Mouse (Mus musculus) C2C12 (cell line): ENCODE measurements around the gene Shisal2a.

Experiments
- CEBPB ChIP-seq: IDR thresholded peaks from one replicate; pipeline ENCODE4 v1.6.1; 2011; ENCODE audit warnings: low read depth, mild to moderate bottlenecking, control low read depth, moderate library complexity
- CTCF ChIP-seq: IDR thresholded peaks from one replicate; pipeline ENCODE4 v1.5.1; 2011; ENCODE audit not compliant: control insufficient read depth, insufficient read depth, insufficient read length
- MAX ChIP-seq: IDR thresholded peaks from one replicate; pipeline ENCODE4 v1.6.1; 2011; ENCODE audit warnings: mild to moderate bottlenecking, control low read depth

DNA sequence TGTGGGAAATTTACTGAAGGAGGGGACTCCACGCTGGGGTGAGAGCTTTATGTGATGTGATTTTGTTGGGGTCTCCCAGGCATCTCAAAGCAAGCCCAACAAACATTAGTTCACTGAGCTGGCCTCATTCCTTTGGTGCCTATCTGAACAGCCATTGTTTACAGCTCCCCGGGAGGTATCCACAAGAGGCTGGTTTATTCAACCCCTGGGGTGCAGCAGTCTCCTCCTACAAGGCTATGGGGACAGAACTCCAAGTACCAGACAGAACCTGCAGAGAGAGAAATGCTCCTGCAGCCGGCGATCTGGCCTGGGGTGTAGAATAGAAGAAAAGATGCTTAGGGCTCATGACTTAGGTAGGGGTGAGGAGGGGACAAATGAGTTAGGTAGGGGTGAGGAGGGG is 24.7 kb downstream of the Shisal2a start:
- TF ChIP-seq CTCF: no peak
- TF ChIP-seq CEBPB: no peak
- TF ChIP-seq MAX: no peak
